Mouse (Mus musculus): ENCODE results near the gene Popdc2.

DNA sequence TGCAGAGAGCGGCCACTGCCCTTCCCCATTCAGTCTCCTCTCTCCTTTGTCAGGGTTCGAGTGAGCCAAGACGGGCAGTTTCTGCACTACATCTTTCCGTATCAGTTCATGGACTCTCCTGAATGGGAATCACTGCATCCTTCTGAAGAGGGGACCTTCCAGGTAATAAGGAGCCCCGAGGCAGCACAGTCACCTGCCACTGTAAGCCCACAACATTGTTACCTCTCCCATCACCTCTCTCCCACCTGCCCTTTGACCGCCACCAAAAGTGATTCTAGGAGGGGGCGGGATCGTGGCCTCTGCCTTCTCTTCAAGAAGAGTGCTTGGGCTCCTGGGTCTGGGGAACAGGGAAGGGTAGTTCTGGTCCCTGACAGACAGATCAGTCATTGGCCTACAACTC, 7.4 kb downstream of the Popdc2 start:
- no peak for TF ChIP-seq POLR2A (IDR thresholded peaks at IDR 0.05; ENCODE audit: borderline replicate concordance, extremely low read depth, insufficient read depth, insufficient read length, poor library complexity, severe bottlenecking)
- no peak for TF ChIP-seq CTCF (IDR thresholded peaks at IDR 0.05; ENCODE audit: borderline replicate concordance, extremely low read depth, insufficient read depth, insufficient read length)

Measured in brain, embryonic 14.5 days (tissue).